Mouse (Mus musculus): ENCODE measurements around the gene Col4a3bp. TPM values are rescaled to one million over a fixed set of nuclear protein-coding genes. Genes with fewer than 3 reads are reported as not detected.

The Col4a3bp gene
- 24.2 and 34.1 TPM in 2 replicates for polyA plus RNA-seq (2012; rRNA removed)

DNA sequence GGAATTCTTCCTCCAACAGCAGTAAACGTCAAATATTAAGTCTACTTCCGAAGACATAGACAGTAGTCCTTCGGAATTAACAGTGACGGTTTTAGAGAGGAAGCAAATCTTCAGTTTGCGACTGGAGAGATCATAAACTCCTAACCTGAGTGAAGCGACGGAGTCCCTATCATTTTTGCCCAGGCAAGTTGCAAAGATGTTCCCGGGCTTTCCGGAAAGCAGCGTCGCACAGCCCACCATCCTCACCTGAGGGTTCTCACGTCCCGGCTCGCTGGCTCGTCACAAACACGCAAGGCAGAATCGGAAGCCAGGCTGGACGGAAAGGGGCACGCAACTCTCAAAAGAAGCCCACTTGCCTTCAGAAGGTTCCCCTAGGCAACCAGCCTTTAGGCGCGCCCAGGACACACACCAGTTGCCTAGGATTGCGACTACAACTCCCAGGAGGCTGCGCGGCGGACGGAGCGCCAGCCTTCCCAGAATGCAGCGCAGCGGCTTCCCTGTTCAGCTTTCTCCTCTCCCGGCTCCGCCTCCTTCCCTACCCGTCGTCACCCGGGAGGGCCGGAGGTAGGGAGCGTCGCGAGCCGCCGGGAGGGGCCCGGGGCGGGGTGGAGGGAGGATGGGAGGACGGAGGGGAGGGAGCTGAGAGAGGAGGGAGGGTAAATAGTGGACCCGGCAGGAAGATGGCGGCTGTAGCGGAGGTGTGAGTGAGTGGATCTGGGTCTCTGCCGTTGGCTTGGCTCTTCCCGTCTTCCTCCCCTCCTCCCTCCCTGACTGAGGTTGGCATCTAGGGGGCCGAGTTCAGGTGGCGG lies at the start of gene Col4a3bp, which contains the start of gene Polk:
TSS of gene Col4a3bp (plus strand) at position 538 of the 809 bp plus-strand sequence.
TSS of gene Polk (minus strand) at position 499 of the 809 bp plus-strand sequence.
- peak within 1 kb of the TSS; percentile 62 for H3K27ac ChIP-seq (ENCODE audit: control insufficient read depth, insufficient read depth, low read length)
- WGBS = under 1% methylated on average over 50 of the region's 50 CpGs
- TF ChIP-seq CTCF (IDR thresholded peaks at IDR 0.05; ENCODE audit: borderline replicate concordance, control insufficient read depth, extremely low read depth, insufficient read depth, low read length, poor library complexity) (no peak), POLR2A (IDR thresholded peaks at IDR 0.05; ENCODE audit: control insufficient read depth, extremely low read depth, insufficient read depth, low read length, poor library complexity) (no peak; the same call in none of the 2 replicates)
- H3K4me1 ChIP-seq (replicated peaks; ENCODE audit: control insufficient read depth, insufficient read depth, low read length) = peaks cover 3% of the 10 kb centered on the region; the same call in 1 of the 2 replicates
- H3K4me3 ChIP-seq (ENCODE audit: control insufficient read depth, insufficient read depth, low read length) = peak within 1 kb of the TSS; percentile 95
- DNase-seq = peak; percentile 97
- H3K36me3 ChIP-seq (ENCODE audit: control insufficient read depth, insufficient read depth, low read length) = no peaks in the 10 kb centered on the region
- no peaks in the 10 kb centered on the region for H3K27me3 ChIP-seq (ENCODE audit: control insufficient read depth, insufficient read depth, low read length)

DNA sequence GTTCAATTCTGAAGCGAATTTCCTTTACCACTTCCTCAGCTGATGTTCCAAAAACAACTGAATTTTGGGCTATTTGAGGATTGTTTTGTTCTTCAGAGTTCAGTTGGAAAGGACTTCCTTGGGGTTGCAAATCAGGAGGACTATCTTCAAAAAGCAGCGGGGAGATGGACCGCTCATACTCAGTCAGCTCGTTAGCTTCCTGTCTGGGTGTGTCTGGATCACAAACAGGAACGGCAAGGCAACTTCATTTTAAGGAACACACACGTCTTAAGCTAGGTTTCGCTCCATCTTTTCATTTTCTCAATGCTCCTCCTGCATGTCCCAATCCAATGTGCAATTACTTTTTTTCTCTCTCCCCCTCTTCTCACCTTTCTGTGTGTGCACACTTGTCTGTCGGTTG lies 45.8 kb upstream of the Col4a3bp start:
- H3K27ac ChIP-seq (ENCODE audit: control insufficient read depth, insufficient read depth, low read length) = no peak overlapping the region
- no peaks in the 10 kb centered on the region for H3K4me1 ChIP-seq (replicated peaks; ENCODE audit: control insufficient read depth, insufficient read depth, low read length)
- H3K36me3 ChIP-seq (ENCODE audit: control insufficient read depth, insufficient read depth, low read length) = peaks cover 8% of the 10 kb centered on the region
- H3K27me3 ChIP-seq (ENCODE audit: control insufficient read depth, insufficient read depth, low read length) = no peaks in the 10 kb centered on the region
- 41% methylated on average over 8 of the region's 8 CpGs for WGBS
- no peak for DNase-seq
- TF ChIP-seq CTCF (IDR thresholded peaks at IDR 0.05; ENCODE audit: borderline replicate concordance, control insufficient read depth, extremely low read depth, insufficient read depth, low read length, poor library complexity) (no peak), POLR2A (IDR thresholded peaks at IDR 0.05; ENCODE audit: control insufficient read depth, extremely low read depth, insufficient read depth, low read length, poor library complexity) (no peak)
- H3K4me3 ChIP-seq (ENCODE audit: control insufficient read depth, insufficient read depth, low read length) = no peak overlapping the region

DNA sequence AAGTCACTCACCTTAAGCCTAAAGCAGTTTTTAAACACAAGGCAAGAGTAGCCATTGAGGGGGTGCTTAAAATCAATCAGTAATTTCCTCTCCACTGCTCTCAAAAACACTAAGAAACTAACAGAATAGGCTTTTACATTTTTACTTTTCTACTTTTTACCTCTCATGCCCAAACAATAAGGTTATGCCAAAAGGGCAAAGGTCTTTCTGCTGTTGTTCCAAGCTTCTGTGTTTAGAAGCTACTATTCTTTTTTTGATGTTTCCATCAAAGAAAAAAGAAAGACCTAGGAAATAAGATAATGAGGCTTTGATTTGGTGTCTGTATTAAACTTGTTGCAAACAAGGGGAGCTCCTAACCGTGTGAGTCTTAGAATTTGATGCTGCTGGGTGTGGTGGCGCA lies 42.5 kb upstream of the Col4a3bp start:
- Histone ChIP-seq H3K27ac (ENCODE audit: control insufficient read depth, insufficient read depth, low read length) (no peak overlapping the region), H3K36me3 (ENCODE audit: control insufficient read depth, insufficient read depth, low read length) (peaks cover 8% of the 10 kb centered on the region), H3K4me1 (replicated peaks; ENCODE audit: control insufficient read depth, insufficient read depth, low read length) (no peaks in the 10 kb centered on the region), H3K4me3 (ENCODE audit: control insufficient read depth, insufficient read depth, low read length) (no peak overlapping the region), H3K27me3 (ENCODE audit: control insufficient read depth, insufficient read depth, low read length) (no peaks in the 10 kb centered on the region)
- TF ChIP-seq POLR2A (IDR thresholded peaks at IDR 0.05; ENCODE audit: control insufficient read depth, extremely low read depth, insufficient read depth, low read length, poor library complexity) (no peak), CTCF (IDR thresholded peaks at IDR 0.05; ENCODE audit: borderline replicate concordance, control insufficient read depth, extremely low read depth, insufficient read depth, low read length, poor library complexity) (no peak)
- WGBS = 88% methylated on average over 2 of the region's 2 CpGs
- DNase-seq = no peak

DNA sequence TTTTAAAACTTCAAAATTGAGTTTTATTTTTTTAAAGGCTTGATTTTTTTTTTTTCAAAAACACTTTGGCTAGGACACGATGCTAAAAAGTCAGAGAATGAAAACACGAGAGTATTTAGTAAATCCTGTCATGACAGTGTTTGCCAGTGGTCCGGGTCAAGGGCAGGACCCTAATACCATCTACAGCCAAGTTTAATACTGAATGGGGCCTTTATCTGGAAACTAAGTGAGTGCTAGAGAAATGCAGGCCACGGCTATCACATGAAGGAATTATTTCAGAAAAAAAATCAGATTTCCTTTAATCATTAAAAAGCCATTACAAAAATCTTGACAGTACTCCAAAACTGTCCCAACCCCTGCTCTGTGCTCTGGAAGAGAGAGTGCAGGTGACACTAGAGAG lies 36.8 kb upstream of the Col4a3bp start:
- no peak for TF ChIP-seq POLR2A (IDR thresholded peaks at IDR 0.05; ENCODE audit: control insufficient read depth, extremely low read depth, insufficient read depth, low read length, poor library complexity)
- TF ChIP-seq CTCF (IDR thresholded peaks at IDR 0.05; ENCODE audit: borderline replicate concordance, control insufficient read depth, extremely low read depth, insufficient read depth, low read length, poor library complexity) = no peak
- H3K4me3 ChIP-seq (ENCODE audit: control insufficient read depth, insufficient read depth, low read length) = no peak overlapping the region
- no peaks in the 10 kb centered on the region for H3K27me3 ChIP-seq (ENCODE audit: control insufficient read depth, insufficient read depth, low read length)
- peaks cover 3% of the 10 kb centered on the region for H3K36me3 ChIP-seq (ENCODE audit: control insufficient read depth, insufficient read depth, low read length)
- no peak for DNase-seq
- H3K4me1 ChIP-seq (replicated peaks; ENCODE audit: control insufficient read depth, insufficient read depth, low read length) = peaks cover 8% of the 10 kb centered on the region
- 96% methylated on average over 4 of the region's 4 CpGs for WGBS
- H3K27ac ChIP-seq (ENCODE audit: control insufficient read depth, insufficient read depth, low read length) = no peak overlapping the region

DNA sequence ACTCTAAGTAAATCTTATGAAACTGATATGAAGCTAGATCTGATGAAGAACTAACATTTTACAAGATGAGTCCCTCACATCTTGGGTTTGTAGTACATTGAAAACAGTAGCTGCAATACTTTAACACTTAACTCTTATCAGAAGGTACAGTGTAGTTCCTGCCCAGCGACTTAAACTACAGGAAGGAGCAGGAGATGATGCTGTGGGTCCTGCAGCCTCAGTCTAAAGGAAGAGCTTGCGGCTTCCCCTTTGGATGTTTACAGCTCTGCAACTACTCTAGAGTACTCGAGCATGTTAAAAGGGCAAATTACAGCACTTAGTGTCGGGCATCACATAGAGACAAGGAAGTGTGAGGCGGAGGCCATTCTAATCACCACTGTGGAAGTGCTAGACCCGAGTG lies 36.1 kb upstream of the Col4a3bp start:
- WGBS = 35% methylated on average over 6 of the region's 6 CpGs
- no peak overlapping the region for H3K4me3 ChIP-seq (ENCODE audit: control insufficient read depth, insufficient read depth, low read length)

DNA sequence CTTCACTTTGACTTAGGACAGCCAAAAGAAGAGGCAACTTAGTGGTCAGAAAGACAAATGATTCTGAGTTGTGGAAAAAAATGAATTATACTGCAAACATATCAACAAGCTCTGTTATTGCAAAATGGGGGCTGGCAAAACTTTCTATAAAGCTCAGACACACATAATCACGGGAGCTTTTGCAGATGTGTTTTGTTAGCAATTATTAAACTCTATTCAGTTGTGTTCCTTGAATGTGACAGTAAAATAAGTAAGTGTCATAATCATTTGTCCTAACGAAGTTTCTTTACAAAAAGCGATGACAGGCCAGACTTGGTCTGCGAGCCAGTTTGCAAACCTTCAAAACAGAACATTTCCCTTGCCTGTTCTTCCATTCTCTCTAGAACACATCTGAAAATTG lies 34.9 kb upstream of the Col4a3bp start:
- H3K27me3 ChIP-seq (ENCODE audit: control insufficient read depth, insufficient read depth, low read length) = no peaks in the 10 kb centered on the region
- no peaks in the 10 kb centered on the region for H3K36me3 ChIP-seq (ENCODE audit: control insufficient read depth, insufficient read depth, low read length)
- H3K4me1 ChIP-seq (replicated peaks; ENCODE audit: control insufficient read depth, insufficient read depth, low read length) = peaks cover 9% of the 10 kb centered on the region
- 97% methylated on average over 4 of the region's 4 CpGs for WGBS
- DNase-seq = no peak
- H3K27ac ChIP-seq (ENCODE audit: control insufficient read depth, insufficient read depth, low read length) = no peak overlapping the region
- no peak for TF ChIP-seq CTCF (IDR thresholded peaks at IDR 0.05; ENCODE audit: borderline replicate concordance, control insufficient read depth, extremely low read depth, insufficient read depth, low read length, poor library complexity)
- no peak for TF ChIP-seq POLR2A (IDR thresholded peaks at IDR 0.05; ENCODE audit: control insufficient read depth, extremely low read depth, insufficient read depth, low read length, poor library complexity)
- no peak overlapping the region for H3K4me3 ChIP-seq (ENCODE audit: control insufficient read depth, insufficient read depth, low read length)

More for the DNA sequence above, 36.1 kb upstream of the Col4a3bp start:
- no peak overlapping the region for H3K27ac ChIP-seq (ENCODE audit: control insufficient read depth, insufficient read depth, low read length)
- peaks cover 9% of the 10 kb centered on the region for H3K4me1 ChIP-seq (replicated peaks; ENCODE audit: control insufficient read depth, insufficient read depth, low read length)
- no peak for DNase-seq
- H3K36me3 ChIP-seq (ENCODE audit: control insufficient read depth, insufficient read depth, low read length) = no peaks in the 10 kb centered on the region
- TF ChIP-seq CTCF (IDR thresholded peaks at IDR 0.05; ENCODE audit: borderline replicate concordance, control insufficient read depth, extremely low read depth, insufficient read depth, low read length, poor library complexity) = no peak
- TF ChIP-seq POLR2A (IDR thresholded peaks at IDR 0.05; ENCODE audit: control insufficient read depth, extremely low read depth, insufficient read depth, low read length, poor library complexity) = no peak
- H3K27me3 ChIP-seq (ENCODE audit: control insufficient read depth, insufficient read depth, low read length) = no peaks in the 10 kb centered on the region
